Mouse (Mus musculus) layer of hippocampus, adult 11-12 months (tissue): ENCODE results near the gene C3.

Source experiments
- DNase-seq: peaks from one replicate; pipeline ENCODE4 v3.0.0; 2022; ENCODE audit warnings: low spot score

Gene C3

GRCm38 (mm10) chr17:57249186-57250181, 21.5 kb upstream of the C3 start, which contains the start of gene Trip10:
Trip10 (plus strand) TSS chr17:57249455.
- DNase-seq, result peak; percentile 90

- DNase-seq, result peak; percentile 29
These were observed 20.8 kb upstream of the C3 start for GRCm38 (mm10) chr17:57248771-57249170.

GRCm38 (mm10) chr17:57248201-57248699, 20.3 kb upstream of the C3 start, which contains the start of gene Gpr108:
Gpr108 (minus strand) TSS chr17:57248446.
- peak; percentile 91 for DNase-seq

DNA sequence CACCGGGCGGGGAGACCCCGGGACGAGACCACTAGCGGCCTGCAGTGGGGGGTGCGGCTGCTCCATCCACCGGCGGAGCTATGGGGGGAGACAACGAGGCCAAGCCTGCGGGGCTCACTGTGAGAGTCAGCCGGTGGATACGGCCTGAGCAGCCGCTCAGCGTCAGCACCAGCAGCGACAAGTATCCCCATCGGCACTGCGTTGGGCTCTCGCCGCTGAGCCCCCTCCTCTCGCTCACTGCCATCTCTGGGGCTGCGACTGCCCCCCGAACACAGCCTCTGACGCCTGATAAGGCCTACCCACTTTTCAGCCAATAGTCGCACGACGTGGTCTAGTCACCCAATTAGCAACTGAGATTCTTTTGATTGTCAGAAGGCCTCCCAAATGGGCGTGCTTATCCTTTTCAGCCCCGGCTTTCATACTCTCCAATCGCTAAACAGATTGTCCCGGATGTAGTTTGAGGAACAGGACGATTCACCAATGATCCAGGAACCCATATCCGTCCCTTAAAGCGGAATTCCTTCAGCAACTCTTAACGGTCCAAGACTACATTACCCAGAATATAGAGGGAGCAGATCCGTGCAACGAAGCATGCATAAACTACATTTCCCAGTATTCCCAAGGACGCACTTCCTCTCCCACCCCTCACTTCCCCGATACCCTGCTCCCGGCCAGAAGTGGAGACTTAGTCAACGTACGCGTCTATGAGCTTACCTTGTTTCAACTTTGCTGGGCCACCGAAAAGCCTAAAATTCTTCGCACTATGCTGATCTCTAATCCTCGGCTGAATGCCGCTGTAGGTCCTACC, 19.7 kb upstream of the C3 start:
- peak; percentile 97 for DNase-seq

DNA sequence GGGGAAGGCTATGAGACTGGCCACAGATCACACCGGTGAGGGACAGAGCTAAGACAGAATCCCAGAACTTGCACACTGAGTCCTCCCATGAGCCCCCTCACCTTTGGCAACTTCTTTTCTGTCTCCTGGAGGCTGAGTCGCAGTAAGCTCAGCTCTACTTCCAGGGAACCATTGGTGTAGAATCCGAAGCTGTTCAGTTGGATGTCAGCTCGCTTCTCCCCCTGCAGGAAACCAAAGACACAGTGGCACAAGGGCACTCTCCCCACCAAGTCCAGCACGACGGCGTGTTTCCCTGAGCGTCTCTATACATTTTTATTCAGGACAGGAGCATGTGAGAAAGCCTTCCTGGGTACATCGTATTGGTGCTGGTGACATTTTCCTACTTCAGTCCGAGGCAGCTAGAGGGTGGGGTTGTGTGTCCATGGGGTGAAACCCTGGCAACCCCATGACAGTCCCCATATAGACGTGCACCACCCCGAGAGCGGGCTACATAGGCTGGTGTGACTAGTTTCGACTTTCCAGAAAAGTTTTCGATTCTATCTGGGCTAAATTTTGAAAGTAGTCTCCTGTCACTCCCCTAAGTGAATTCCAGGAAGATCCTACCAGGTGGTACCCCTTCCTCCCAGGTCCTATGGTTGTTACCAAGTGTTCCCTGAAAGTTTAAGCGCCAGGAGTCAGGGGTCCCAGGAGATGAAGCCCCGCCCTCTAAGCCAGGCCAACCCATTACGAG, 18.9 kb upstream of the C3 start:
- DNase-seq, result no peak

DNA sequence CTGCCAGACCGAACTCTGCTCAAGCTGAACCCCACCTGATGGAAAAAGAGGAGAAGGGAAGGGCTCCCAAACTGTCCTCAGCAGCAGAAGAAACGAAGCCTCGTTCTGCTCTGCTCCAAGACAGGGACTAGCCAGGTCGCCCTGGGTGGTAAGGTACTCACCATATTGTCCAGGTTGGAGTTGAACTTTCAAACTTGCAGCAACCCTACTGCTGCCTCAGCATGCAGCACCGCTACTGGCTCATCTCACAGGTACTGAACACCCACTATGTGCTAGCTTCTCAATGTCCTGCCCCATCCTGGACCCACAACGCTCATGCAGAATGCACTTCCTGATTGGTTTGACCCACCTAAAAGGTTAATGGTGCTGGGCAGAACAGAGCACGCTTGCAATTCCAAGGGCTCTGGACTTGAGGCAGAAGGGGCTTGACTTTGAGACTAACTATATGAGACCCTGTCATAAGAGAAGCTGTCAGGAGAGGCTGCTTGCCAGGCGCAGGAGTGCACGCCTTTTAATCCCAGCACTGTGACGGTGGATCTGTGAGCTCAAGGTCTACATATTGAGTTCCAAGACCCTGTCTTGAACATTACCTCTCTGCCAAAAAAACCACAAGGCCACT, 17.5 kb upstream of the C3 start:
- DNase-seq, result no peak

GRCm38 (mm10) chr17:57243650-57244370, 15.9 kb upstream of the C3 start:
- DNase-seq, result no peak

- no peak for DNase-seq
These were observed 9.2 kb upstream of the C3 start for GRCm38 (mm10) chr17:57237181-57237580.

GRCm38 (mm10) chr17:57235803-57236202, 7.9 kb upstream of the C3 start:
- DNase-seq, result no peak

DNA sequence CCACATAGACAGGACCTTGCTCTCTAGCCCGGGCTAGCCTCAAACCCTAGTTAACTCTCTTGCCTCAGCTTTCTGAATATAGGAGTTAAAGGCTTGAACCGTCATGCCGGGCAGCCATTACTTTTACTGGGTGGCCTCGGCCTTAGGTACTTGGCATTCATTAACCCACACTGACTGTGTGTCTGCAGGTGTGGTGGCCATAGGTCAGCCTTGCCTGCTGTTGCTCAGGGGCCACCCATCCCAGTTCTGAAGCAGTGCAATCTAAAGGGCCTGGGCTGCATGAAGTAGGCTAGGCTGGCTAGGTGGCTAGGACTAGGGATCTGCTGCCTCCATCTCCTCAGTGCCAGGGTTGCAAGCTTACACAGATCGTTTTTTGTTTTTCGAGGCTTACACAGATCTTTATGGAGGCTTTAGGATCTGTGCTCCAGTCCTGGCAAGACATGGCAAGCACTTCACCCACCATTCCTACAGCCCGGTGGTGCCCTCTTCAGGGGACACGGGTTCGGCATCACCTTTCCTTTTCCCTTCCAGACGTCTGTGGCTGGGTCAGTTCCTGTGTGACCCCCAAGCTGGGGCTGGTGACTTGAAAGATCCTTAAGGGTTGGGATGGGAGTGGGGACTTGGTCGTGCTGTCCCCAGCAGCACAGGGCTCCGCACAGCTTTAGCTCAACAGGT, 6.5 kb upstream of the C3 start:
- DNase-seq, result no peak

DNA sequence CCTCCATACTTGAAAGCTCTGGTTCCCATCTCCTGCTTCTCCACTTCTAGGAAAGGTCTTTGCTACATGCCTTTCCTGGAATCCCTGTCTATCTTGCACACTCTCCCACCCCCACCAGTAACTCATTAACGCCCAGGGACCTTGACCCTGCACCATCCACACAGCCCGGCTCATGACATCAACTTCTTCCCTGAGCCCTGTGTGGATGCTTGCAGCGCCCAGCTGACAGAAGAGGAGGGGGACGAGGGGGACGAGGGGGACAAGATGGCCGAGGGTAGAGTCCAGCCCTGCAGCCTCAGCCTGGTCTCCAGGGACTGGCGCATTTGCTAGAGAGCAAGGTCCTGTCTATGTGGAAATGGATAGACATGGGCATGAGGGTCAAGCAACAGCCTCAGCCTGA, 5.1 kb upstream of the C3 start:
- no peak for DNase-seq

DNA sequence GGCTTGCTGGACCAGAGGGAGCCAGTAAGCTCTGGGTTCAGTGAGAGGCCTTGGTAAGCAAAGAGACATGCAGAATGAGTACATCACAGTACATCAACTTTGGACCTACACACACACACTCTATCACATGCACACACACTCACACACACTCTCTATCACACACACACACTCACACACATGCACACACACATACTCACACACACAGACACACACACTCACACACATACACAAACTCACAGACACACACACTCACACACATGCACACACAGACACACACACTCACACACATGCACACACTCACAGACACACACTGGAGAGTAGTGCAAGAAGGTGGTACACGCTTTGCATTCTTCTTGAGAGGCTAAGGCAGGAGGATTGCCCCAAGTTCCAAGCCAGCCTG, 4.3 kb upstream of the C3 start:
- DNase-seq, result no peak

DNA sequence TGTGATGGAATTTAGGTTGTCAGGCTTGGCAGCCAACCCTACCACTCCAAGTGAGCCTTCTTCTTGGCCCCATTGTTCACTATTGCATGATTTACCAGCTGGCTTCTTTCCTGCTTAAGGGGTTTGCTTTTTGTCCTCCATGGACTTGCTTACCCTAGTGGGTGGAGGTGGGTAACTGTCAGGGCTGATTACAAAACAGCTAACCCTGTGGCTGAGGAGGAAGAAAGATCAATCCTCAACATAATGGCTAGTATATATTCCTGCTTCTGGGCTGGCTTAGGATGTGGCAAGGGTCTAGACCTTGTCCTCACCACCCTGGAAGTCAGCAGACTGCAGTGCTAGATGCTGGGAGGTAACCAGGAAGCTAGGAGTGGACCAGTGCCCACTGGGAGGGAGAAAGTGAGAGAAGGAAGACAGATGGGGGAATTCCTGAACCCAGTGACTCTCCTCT, 3.4 kb upstream of the C3 start:
- DNase-seq, result no peak

DNA sequence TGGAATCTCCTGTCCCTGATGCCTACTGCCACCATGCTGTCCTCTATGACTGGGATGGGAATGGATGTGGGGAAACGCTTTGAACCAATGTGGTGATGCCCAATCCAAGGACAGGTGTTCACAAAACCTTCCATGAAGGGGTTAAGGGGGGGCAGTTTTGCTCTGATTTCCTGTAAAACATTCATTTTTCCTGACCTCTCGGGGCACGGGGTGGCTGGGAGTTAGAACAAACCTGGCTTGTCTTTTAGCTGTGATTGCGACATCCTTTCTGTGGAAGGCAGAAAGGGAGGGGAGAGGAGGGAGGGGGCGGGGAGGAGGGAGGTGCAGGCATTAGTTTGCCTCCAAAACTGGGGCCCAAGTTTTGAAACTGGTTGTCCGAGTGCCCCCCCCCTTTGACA, 2.8 kb upstream of the C3 start:
- DNase-seq, result no peak

- DNase-seq, result no peak
These were observed 2.2 kb upstream of the C3 start for GRCm38 (mm10) chr17:57229851-57230727.

GRCm38 (mm10) chr17:57228873-57229272, 937 bp upstream of the C3 start:
- DNase-seq, result no peak

GRCm38 (mm10) chr17:57227468-57227867, 468 bp downstream of the C3 start:
- no peak for DNase-seq

GRCm38 (mm10) chr17:57223313-57223712, 4.6 kb downstream of the C3 start:
- DNase-seq, result no peak

DNA sequence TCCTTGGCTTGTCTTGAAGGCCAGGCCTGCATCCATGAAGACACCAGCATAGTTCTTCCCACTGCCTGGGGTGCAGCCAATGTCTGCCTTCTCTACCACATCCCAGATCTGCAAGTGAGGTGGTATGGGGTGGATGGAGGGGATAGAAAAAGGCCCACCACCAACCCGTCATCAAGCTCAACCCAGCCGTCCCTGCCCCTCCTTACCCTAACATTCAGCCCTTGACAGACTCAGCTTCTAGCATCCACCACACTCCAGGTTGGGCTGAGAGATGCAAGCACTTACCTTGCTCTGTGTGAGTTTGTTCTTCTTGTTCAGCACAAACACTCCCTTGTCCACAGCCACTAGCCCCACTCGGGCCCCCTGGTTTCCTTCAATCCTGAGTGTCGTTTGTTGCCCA, 6.0 kb downstream of the C3 start:
- DNase-seq, result no peak
